Mouse (Mus musculus): ENCODE measurements around the gene Tm7sf3. TPM values are rescaled to one million over a fixed set of nuclear protein-coding genes. Genes with fewer than 3 reads are reported as not detected.

Gene Tm7sf3
- polyA plus RNA-seq, 1 experiment, result 16.7 TPM

GRCm38 (mm10) chr6:146633097-146633496 is 9.5 kb downstream of the Tm7sf3 start:
- TF ChIP-seq CTCF (IDR thresholded peaks at IDR 0.05; ENCODE audit: borderline replicate concordance, extremely low read depth, insufficient read depth, insufficient read length), result no peak
- no peak for TF ChIP-seq POLR2A (IDR thresholded peaks at IDR 0.05; ENCODE audit: borderline replicate concordance, extremely low read depth, insufficient read depth, insufficient read length, poor library complexity, severe bottlenecking)
- DNase-seq (ENCODE audit: low read depth), result peak; percentile 49

- no peak for TF ChIP-seq CTCF (IDR thresholded peaks at IDR 0.05; ENCODE audit: borderline replicate concordance, extremely low read depth, insufficient read depth, insufficient read length)
These were observed 10.2 kb downstream of the Tm7sf3 start for GRCm38 (mm10) chr6:146632403-146632802.

GRCm38 (mm10) chr6:146631847-146632246 is 10.8 kb downstream of the Tm7sf3 start:
- DNase-seq (ENCODE audit: low read depth), result no peak
- TF ChIP-seq POLR2A (IDR thresholded peaks at IDR 0.05; ENCODE audit: borderline replicate concordance, extremely low read depth, insufficient read depth, insufficient read length, poor library complexity, severe bottlenecking) (no peak), CTCF (IDR thresholded peaks at IDR 0.05; ENCODE audit: borderline replicate concordance, extremely low read depth, insufficient read depth, insufficient read length) (no peak)

More at GRCm38 (mm10) chr6:146632403-146632802, 10.2 kb downstream of the Tm7sf3 start:
- DNase-seq (ENCODE audit: low read depth), result no peak

GRCm38 (mm10) chr6:146630961-146631360 is 11.7 kb downstream of the Tm7sf3 start:
- no peak for DNase-seq (ENCODE audit: low read depth)
- TF ChIP-seq CTCF (IDR thresholded peaks at IDR 0.05; ENCODE audit: borderline replicate concordance, extremely low read depth, insufficient read depth, insufficient read length) (no peak), POLR2A (IDR thresholded peaks at IDR 0.05; ENCODE audit: borderline replicate concordance, extremely low read depth, insufficient read depth, insufficient read length, poor library complexity, severe bottlenecking) (no peak)

- no peak for DNase-seq (ENCODE audit: low read depth)
- TF ChIP-seq POLR2A (IDR thresholded peaks at IDR 0.05; ENCODE audit: borderline replicate concordance, extremely low read depth, insufficient read depth, insufficient read length, poor library complexity, severe bottlenecking) (no peak), CTCF (IDR thresholded peaks at IDR 0.05; ENCODE audit: borderline replicate concordance, extremely low read depth, insufficient read depth, insufficient read length) (no peak)
These were observed 12.6 kb downstream of the Tm7sf3 start for GRCm38 (mm10) chr6:146629781-146630756.

GRCm38 (mm10) chr6:146628123-146628522 is 14.5 kb downstream of the Tm7sf3 start:
- TF ChIP-seq CTCF (IDR thresholded peaks at IDR 0.05; ENCODE audit: borderline replicate concordance, extremely low read depth, insufficient read depth, insufficient read length) (no peak), POLR2A (IDR thresholded peaks at IDR 0.05; ENCODE audit: borderline replicate concordance, extremely low read depth, insufficient read depth, insufficient read length, poor library complexity, severe bottlenecking) (no peak)
- DNase-seq (ENCODE audit: low read depth), result peak; percentile 36

- TF ChIP-seq CTCF (IDR thresholded peaks at IDR 0.05; ENCODE audit: borderline replicate concordance, extremely low read depth, insufficient read depth, insufficient read length) (no peak), POLR2A (IDR thresholded peaks at IDR 0.05; ENCODE audit: borderline replicate concordance, extremely low read depth, insufficient read depth, insufficient read length, poor library complexity, severe bottlenecking) (no peak)
- no peak for DNase-seq (ENCODE audit: low read depth)
These were observed 26.0 kb downstream of the Tm7sf3 start for GRCm38 (mm10) chr6:146616670-146617069.

- TF ChIP-seq POLR2A (IDR thresholded peaks at IDR 0.05; ENCODE audit: borderline replicate concordance, extremely low read depth, insufficient read depth, insufficient read length, poor library complexity, severe bottlenecking), result no peak
- TF ChIP-seq CTCF (IDR thresholded peaks at IDR 0.05; ENCODE audit: borderline replicate concordance, extremely low read depth, insufficient read depth, insufficient read length), result no peak
- no peak for DNase-seq (ENCODE audit: low read depth)
These were observed 26.7 kb downstream of the Tm7sf3 start for GRCm38 (mm10) chr6:146615891-146616290.

- DNase-seq (ENCODE audit: low read depth), result no peak
- no peak for TF ChIP-seq CTCF (IDR thresholded peaks at IDR 0.05; ENCODE audit: borderline replicate concordance, extremely low read depth, insufficient read depth, insufficient read length)
- TF ChIP-seq POLR2A (IDR thresholded peaks at IDR 0.05; ENCODE audit: borderline replicate concordance, extremely low read depth, insufficient read depth, insufficient read length, poor library complexity, severe bottlenecking), result no peak
These were observed 28.1 kb downstream of the Tm7sf3 start for GRCm38 (mm10) chr6:146614541-146614940.

- TF ChIP-seq POLR2A (IDR thresholded peaks at IDR 0.05; ENCODE audit: borderline replicate concordance, extremely low read depth, insufficient read depth, insufficient read length, poor library complexity, severe bottlenecking), result no peak
- no peak; the same call in 1 of the 2 replicates for TF ChIP-seq CTCF (IDR thresholded peaks at IDR 0.05; ENCODE audit: borderline replicate concordance, extremely low read depth, insufficient read depth, insufficient read length)
These were observed 28.7 kb downstream of the Tm7sf3 start for GRCm38 (mm10) chr6:146613907-146614306.

GRCm38 (mm10) chr6:146612736-146613135 is 29.9 kb downstream of the Tm7sf3 start:
- no peak for DNase-seq (ENCODE audit: low read depth)
- no peak for TF ChIP-seq CTCF (IDR thresholded peaks at IDR 0.05; ENCODE audit: borderline replicate concordance, extremely low read depth, insufficient read depth, insufficient read length)

More at GRCm38 (mm10) chr6:146613907-146614306, 28.7 kb downstream of the Tm7sf3 start:
- no peak for DNase-seq (ENCODE audit: low read depth)

- no peak for DNase-seq (ENCODE audit: low read depth)
- no peak for TF ChIP-seq CTCF (IDR thresholded peaks at IDR 0.05; ENCODE audit: borderline replicate concordance, extremely low read depth, insufficient read depth, insufficient read length)
- no peak for TF ChIP-seq POLR2A (IDR thresholded peaks at IDR 0.05; ENCODE audit: borderline replicate concordance, extremely low read depth, insufficient read depth, insufficient read length, poor library complexity, severe bottlenecking)
These were observed 30.7 kb downstream of the Tm7sf3 start for GRCm38 (mm10) chr6:146611897-146612296.
